Mouse (Mus musculus): ENCODE results near the gene Rpl3l.
"Not testable (repeated sequence)": the region's sequence is repeated elsewhere in the genome, so short reads cannot be mapped to it uniquely, and the experiment has no call there.

Rpl3l gene

DNA sequence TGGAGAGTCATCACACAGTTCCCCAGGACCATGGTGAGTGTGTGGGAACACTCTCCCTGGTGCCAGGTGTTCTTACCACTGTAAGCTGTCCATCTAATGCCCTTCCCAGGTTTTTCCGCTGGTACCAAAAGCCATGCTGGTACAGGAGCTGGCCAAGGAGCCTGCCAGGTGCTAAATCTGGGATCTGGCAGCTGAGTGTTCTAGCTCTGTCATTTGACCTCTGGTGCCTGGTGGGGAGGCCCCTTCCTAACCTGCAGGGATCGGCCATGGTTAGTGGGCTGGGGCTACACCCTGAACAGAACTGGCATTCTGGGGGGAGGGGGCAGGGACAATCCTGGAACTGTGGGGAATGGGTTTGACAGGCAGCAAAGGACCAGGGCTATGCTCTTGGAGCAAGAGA is at the start of gene Rpl3l:
Gene Rpl3l, plus strand, starts transcription at position 203 of the 400 bp plus-strand sequence.
- no peak for DNase-seq

DNA sequence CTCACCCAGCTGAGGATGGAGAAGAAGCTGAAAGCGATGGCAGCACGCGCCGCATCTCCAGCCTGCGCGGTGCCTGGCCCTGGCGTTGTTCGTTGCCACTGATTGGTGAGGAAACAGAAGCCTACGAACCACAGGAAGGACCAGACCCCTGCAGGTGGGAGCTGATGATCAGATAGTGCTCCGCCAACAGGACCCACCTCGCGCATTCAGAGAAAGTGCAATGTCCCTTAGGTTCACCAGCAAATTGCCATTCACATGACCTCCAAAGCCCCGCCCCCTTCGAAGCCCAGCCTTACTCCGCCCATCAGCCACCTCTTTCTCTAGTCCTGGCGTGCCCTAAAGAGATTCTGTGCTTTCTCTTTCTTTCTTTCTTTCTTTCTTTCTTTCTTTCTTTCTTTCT is 41.1 kb upstream of the Rpl3l start:
- DNase-seq = no peak

DNA sequence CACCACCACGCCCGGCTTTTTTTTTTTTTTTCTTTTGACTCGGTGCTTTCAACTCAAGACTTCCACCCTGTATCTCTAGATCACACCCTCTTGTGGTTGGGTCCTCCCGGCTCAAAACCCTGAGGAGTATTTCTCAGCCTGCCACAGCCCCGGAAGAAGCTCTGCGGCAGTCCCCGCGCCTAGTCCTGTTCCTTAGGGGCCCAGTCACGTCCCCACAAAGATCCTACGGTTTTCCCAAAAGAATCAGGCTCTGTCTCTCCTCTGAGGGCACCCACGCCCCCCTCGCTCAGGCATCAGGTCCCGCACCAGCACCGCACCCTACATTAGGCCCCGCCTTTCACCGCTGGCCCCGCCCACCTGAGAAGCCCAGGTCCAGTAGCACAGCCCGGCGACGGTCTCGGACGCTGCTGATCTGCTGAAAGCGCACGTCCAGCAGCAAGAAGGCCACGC is 40.4 kb upstream of the Rpl3l start:
- peak; percentile 46 for DNase-seq

DNA sequence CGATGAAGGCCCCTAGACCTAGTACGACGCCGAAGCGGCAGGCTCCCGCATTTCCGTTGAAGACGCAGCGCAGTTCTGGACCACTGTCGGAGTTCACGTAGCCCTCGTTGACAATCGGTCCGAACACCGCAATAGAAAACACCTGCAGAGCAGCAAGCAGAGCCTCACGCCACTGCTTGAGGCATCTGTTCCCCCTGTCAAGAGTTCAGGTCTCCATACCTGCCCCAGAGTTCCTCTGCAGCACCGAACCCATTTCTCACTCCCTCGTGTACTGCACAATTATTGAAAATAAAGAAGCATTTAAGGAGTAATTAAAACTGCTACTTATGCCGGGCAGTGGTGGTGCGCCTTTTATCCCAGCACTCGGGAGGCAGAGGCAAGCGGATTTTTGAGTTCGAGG is 40.0 kb upstream of the Rpl3l start:
- no peak for DNase-seq

DNA sequence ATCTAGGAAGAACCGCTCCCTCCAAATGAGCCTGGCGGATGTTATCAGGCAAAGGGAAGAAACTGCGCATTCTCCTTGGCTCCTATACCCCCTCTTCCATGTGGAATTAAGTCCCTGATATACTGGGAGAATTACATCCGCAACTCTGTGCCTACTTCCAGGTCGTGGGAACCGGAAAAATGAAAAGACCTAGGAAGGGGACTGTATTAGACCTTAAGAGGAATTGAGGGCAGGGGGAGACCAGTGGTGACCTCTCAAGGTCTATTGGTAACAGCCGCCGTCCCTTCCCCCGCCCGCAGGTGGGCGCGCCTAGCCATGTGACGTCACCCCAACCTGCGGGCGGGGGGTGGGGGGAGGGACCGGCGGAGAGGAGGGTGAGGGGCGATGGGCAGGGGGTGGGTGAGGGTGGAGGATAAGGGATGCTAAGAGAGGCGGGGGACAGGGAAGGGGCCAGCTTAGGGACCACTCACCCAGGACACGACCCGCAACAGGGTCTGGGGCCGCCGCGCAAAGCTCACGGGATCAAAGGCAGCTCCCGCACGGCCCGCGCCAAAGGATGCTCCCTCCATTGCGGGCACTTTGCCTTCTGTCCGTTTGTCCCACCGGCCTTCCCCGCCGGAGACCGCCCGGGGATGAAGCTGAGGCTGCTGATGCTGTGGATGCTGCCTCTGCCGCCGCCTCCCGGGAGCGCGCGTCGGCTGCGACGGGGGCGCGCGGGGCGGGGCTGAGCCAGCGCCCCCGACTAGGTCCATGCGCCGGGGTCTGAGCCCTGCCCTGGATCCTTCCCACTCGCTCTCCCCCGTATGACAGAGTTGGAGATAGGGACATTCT is 38.2 kb upstream of the Rpl3l start, which contains the start of gene Syngr3:
Gene Syngr3, minus strand, starts transcription at position 705 of the 831 bp plus-strand sequence.
- peak; percentile 57 for DNase-seq

DNA sequence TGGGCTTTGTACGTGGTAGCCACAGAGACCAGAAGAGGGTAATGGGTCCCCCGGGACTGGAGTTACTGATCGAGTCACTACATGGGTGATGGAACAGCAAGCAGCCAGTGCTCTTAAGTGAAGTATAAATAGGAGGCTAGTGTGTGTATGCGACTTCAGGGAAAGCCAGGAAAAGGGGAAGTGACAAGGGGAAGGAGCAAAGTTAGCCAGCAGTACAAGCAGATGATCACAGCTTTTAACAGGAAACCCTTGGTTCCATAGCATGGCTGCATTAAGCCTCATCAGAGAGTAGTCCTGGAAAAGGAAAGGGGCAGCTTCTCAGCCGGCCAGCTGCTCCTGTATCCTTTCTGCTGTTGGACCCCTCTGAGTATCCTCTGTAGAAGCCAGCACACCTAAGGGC is 35.2 kb upstream of the Rpl3l start:
- no peak for DNase-seq

DNA sequence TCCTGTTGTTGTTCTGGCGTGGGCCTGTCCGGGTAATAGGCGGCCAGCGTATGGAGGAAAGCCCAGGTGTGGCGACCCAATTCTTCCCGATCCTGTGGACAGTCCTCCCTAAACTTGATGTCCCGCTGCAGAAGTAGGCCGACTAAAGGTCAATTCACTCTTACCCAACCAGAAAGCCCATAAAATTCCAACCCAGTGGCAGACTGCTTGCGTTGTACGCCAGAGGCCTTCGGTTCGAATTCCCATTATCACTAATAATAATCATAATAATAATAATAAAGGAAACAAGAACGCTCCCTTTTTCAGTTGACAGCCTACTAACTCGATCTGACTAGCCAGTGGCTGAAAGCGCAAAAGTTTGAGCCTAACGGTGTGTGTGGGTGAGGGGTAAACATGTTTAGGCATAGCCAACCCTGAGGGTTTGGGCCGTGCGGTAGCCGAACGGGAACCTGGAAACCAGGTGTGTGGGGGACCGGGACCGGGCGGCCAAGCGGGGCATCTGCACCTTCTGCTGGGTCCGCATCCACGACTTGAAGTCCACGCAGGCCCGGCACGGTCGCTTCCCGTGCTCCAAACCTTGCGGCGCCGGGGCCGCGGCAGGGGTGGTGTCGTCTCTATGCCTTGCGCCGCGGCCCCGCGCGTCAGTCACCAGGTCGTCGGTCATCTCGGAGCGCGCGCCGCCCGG is 32.2 kb upstream of the Rpl3l start:
- DNase-seq = no peak

DNA sequence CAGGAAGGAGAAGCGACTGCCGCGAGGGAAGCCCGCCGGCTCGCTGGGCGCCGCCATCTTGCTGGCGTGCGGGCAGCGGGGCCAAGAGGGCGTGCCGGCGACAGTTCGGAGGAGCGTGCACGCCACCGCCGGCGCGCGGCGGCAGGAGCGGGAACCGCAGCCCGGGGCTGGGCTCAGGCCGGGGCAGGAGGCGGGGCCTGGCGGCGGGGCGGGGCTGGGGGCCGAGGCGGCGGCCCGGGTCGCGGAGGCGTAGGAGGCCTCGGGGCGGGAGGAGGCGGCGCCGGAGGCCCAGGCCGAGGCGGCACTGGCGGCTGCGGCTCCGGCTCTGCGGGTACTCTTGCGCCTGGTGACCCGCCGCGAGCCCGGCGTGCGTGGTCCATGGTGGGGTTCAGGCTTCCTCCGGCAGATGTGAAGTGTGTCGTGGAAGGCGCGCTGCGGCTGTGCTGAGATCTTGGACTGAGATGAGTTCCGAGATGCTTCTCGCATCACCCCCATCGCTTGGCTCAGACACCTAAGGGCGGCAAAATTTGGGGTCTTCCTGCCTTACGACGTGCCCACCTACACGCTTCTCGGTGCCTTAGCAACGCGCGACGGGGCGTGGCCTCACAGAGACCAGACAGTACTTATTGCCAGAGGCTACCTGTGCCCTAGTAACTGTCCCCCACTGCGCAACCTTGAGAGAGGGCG is 31.5 kb upstream of the Rpl3l start, which contains the start of the genes Gfer and Noxo1:
Gene Gfer, minus strand, starts transcription at position 146 of the 687 bp plus-strand sequence.
Gene Noxo1, plus strand, starts transcription at position 224 of the 687 bp plus-strand sequence.
- peak; percentile 84 for DNase-seq

DNA sequence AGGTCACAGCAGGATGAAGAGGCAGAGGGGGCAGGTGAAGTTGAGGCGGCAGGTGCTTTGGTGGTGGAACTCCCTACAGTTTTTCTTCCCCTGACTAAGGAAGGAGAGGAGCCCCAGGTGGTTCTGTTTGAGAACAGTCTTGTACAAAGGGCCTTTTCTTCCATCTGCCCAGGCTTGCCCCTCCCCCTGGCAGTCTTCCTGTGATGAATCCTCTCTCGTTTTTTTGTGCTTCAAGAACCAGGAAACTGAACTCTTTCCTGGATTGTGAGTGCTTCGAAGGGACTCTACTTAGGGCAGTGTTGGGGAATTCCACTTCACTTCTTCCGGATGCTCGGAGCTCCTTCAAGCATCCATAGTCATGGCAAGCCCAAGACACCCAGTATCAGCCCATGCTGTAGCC is 29.6 kb upstream of the Rpl3l start:
- DNase-seq = no peak

DNA sequence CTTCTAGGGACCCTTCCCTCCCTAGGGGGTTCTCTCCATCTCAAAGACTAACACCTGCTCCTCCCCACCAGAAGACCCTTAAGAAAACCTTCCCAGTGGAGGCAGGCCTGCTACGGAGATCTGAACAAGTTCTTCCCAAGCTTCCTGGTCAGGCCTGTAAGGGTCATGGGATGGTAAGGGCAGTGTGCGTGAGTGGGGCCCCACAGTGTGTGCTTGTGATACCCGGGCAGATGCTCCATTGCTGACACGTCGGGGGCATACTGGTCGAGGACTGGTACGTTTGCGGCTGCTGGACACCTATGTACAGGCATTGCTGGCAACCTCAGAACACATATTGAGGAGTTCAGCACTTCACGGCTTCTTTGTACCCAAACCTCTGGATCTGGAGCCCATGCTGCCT is 28.9 kb upstream of the Rpl3l start:
- DNase-seq = no peak

DNA sequence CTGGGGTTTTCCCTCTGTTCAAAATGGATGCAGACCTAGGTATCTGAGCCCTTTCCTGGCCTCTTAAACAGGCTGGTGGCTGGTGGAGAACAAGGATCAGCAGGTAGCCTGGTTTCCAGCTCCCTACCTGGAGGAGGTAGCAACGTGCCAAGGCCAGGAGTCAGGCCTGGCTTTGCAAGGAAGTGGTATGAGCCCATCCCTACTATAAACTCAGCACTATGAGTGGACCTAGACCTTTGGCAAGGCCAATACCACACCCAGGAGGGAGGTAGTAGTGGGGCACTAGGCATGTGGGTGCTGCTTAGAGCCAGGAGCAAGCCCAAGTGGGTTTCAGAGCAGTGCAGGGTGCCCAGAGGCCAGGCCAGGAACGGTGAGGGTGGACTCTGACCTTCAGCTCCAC is 28.1 kb upstream of the Rpl3l start:
- DNase-seq = no peak

DNA sequence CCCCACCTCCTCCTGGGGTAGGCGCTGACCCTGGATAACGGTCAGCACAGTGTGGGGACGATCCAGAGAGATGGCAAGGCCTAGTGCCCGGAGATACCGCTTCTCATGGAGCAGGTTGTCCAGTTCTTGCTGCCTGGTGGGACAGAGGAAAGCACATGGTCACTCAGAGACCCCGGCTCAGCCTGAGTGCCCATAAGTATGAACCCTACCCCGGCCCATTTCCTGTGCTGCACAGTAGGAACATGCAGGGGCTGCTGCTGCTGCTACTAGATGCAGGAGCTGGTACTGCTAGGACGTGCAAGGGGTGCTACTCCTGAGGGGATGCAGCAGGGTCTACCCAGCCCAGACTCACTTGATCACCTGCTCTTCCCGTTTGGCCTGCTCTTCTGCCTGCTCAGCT is 26.4 kb upstream of the Rpl3l start:
- DNase-seq = no peak

DNA sequence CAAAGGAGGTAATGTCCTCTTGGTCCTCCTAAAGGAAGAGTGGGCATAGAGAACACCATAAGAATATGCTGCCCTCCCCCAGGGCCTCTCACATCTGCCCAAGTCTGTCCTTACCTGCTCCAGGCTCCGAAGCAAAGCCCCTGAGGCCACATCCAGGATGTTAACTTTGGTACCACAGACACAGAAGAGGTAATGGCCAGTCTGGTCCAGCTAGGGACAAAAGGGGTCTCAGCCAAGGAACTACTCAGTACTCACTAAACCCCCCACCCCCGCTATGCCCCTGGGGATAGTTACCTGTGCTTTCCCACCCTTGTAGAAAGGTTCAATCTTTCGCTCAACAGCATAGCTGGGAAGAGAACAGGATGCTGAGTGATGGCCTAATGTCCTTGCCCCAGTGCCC is 21.8 kb upstream of the Rpl3l start:
- DNase-seq = peak; percentile 11

DNA sequence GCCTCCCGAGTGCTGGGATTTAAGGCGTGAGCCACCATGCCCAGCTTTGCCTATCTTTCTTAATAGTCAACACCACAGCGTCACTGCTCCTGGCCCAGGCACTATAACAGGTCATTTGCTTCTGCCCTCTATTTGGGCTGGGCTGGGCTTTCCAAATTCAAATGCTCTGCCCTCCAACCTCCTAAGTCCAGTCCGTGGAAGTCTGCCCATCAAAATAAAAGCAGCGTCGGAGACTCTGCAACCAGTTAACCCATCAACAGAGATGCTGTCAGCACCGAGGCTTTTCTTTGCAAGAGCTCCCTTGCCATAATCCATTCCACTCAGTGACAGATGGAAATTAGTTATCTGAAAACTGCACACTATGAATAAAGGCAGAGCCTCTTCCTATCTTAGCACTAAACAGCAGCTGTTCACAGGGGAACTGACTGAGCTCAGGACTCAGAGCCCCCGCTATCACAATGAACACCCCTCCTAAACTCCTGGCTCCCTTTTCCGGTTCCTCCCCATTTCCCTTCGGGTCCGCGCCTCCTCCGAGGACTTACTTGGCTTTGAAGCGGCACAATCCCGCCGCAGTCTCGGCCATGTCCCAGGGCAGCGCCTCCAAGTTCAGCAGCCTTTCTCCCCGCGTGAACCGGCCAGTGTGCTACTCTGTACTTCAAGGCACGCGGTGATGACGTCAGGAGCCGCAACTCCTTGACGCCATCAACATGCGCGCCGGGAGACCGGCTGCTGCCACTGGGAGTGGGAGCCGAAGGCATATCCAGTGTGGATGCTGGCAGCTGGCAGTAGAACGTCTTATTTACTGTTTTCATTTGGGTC is 20.4 kb upstream of the Rpl3l start, which contains the start of gene Tbl3:
Gene Tbl3, minus strand, starts transcription at position 679 of the 819 bp plus-strand sequence.
- peak; percentile 87 for DNase-seq

DNA sequence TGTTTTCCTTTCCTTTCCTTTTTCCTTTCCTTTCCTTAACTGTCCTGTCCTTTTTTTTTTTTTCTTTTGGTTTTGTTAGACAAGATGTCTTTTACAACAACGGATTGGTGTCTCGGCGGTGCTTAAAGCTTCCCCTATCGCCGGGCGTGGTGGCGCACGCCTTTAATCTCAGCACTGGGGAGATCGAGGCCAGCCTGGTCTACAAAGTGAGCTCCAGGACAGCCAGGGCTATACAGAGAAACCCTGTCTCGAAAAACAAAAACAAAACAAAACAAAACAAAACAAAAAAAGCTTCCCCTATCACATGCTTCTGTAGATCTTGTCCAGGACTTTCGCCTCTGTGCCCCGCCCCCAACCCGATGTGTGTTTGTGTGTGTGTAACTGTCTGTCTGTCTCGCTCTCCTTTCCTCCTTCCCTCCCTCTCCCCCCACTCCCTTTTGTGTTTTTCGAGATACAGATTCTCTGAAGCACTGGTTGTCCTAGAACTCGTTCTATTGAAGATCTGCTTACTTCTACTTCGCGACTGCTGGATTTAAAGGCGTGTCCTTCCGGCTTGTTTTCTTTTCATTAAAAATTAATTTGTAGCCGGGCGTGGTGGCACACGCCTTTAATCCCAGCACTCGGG is 19.7 kb upstream of the Rpl3l start:
- DNase-seq = no peak

DNA sequence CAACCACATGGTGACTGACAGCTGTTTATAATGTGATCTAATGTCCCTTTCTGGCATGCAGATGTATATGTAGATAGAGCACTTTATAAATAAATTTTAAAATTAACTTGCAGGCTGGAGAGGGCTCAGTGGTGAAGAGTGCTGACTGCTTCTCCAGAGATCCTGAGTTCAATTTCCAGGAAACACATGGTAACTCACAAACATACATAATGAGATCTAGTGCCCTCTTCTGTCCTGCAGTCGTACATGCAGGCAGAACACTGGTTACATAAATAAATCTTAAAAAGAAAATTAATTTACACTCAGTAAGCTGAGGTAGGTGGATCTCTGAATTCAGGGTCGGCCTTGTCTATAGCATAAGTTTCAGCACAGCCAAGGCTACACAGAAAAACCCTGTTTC is 19.0 kb upstream of the Rpl3l start:
- DNase-seq = no peak

DNA sequence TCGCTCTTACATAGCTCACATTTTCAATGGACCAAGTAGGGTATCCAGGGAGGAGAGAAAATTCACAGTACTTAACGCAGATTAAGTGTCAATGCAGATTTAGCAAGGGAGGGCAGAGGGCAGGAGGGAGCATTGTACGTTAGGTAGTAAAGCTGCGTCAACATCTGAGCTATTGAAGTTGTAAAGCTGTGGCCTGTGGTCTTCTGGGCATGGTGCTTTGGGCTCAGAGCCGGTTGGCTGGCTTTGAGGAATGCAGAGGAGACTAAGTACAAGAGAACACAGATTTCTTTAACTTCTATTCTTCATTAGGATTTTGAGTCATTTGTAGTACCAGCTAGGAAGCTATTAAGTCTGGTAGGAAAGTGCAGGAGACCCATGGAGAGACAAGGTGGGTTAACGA is 12.1 kb upstream of the Rpl3l start:
- DNase-seq = no peak

DNA sequence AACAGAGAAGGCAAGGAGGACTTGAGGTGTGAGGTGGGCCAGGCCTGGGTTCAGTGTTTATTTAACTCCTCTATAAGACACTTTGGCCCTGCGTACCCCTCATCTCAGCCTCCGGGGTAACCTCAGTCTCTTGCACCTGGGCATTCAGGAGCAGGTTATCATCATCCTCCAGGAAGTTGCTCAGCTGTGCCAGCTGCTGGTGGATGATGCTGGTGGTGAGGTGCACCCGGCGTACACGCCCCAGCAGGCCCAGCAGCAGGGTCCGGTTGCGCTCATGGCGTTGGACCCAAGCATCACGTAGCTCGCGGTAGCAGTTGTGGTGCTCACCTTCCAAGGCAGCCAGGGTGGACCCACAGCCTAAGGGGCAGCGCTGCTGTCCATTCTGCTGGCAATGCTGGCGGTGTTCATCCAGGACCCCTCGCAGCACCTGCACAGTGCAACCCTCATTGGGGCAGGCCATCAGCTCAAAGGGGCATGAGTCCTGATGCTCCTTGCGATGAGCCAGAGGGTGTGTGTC is 11.4 kb upstream of the Rpl3l start:
- DNase-seq = peak; percentile 19

DNA sequence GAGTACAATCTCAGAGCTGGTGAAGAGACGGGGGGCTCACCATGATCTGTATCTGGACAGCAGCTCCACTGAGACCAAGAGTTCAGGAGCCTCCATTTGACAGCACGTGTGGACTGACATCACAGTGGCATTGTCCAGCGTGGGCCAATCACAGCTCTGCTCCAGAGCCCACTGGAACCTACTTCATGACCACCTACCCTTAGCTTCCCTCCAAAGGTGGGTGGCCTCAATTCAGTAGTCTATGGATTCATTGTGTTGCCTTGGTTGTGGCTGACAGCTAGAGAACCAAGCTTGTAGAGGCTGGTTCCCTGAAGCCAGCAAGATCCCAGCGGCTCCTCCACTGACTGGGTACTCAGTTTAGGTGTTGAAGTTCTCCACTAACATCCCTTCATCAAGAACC is 9.7 kb upstream of the Rpl3l start, which contains the start of the genes Rnf151 and Rps2:
Gene Rnf151, minus strand, starts transcription at position 121 of the 400 bp plus-strand sequence.
Gene Rps2, plus strand, starts transcription at position 174 of the 400 bp plus-strand sequence.
- DNase-seq = no peak

DNA sequence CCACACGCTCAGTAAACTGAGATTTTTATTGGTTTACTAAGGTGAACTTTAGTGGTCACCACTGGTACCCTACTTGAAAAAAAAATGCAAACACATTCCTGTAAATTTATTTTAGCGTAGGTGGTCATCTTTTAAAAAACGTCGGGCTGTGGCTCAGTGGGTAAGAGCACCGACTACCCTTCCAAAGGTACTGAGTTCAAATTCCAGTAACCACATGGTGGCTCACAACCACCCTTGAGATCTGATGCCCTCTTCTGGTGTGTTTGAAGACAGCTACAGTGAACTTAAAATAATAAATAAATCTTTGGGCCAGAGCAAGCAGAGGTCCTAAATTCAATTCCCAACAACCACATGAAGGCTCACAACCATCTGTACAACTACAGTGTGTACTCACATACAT is 8.7 kb upstream of the Rpl3l start:
- DNase-seq = not testable (repeated sequence)

DNA sequence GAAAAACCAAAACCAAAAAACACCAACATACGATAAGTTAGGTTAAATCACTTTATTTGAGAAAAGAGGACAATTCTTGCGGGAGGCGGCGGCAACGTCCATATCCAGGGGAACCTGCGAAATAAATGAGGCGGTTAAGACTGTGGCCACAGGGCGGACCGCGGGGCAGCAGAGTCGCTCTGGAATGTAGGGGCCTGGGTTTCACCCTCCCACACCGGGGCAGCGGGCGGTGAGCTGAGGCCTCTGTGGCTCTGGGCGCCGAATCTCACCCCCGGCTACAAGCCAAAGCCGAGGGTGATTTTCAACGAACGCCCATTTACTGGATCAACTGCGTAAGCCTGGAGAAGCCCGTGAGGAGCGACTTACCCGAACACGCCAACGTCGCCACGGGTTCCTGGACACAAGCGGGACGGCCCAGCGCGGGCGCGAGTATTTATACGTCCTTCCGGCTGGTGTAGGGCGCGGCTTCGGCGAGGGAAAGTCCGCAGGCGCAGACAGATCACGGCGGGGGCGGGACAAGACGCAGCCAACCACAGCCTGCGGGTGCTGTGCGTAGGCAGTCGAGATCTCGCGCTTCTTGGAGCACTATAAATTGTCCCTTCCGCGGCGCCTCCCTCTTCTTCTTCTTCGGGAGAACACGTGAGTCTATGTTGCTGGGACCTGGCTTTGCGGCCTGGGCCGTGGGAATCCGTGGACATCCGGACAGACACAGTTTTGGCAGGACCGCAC is 8.0 kb upstream of the Rpl3l start:
- peak; percentile 97 for DNase-seq
